Mouse (Mus musculus) thymus, postnatal 10 days (tissue): ENCODE measurements around the gene Pard3b.

Experiments used
- DNase-seq, 2 experiments: peaks; one replicate each; pipeline ENCODE4 v3.0.0; 2021; ENCODE audit warnings: low spot score in 2 of 2

Pard3b gene

GRCm38 (mm10) chr1:62635203-62635602 is 996.6 kb downstream of the Pard3b start:
- no peak for DNase-seq

- no peak for DNase-seq
These were observed 998.5 kb downstream of the Pard3b start for GRCm38 (mm10) chr1:62636906-62637673.

- no peak for DNase-seq
These were observed 1000.4 kb downstream of the Pard3b start for GRCm38 (mm10) chr1:62639012-62639411.

GRCm38 (mm10) chr1:62639440-62639839 is 1000.8 kb downstream of the Pard3b start:
- no peak for DNase-seq

GRCm38 (mm10) chr1:62644631-62645278 is 1006.1 kb downstream of the Pard3b start:
- no peak for DNase-seq

- DNase-seq: no peak
These were observed 1008.2 kb downstream of the Pard3b start for GRCm38 (mm10) chr1:62646812-62647211.

- DNase-seq: no peak
These were observed 1009.5 kb downstream of the Pard3b start for GRCm38 (mm10) chr1:62648116-62648515.

GRCm38 (mm10) chr1:62648591-62648990 is 1010.0 kb downstream of the Pard3b start:
- DNase-seq: no peak

- no peak for DNase-seq
These were observed 1011.9 kb downstream of the Pard3b start for GRCm38 (mm10) chr1:62650491-62650890.

- no peak for DNase-seq
These were observed 1015.8 kb downstream of the Pard3b start for GRCm38 (mm10) chr1:62654436-62654835.

GRCm38 (mm10) chr1:62664960-62665645 is 1026.5 kb downstream of the Pard3b start:
- DNase-seq: no peak

- DNase-seq: no peak
These were observed 1027.4 kb downstream of the Pard3b start for GRCm38 (mm10) chr1:62665771-62666730.

- DNase-seq: no peak
These were observed 1028.2 kb downstream of the Pard3b start for GRCm38 (mm10) chr1:62666780-62667179.

- DNase-seq: no peak
These were observed 1040.2 kb downstream of the Pard3b start for GRCm38 (mm10) chr1:62678611-62679344.

- no peak for DNase-seq
These were observed 1040.8 kb downstream of the Pard3b start for GRCm38 (mm10) chr1:62679466-62679865.

- DNase-seq: no peak
These were observed 1044.1 kb downstream of the Pard3b start for GRCm38 (mm10) chr1:62682456-62683385.

GRCm38 (mm10) chr1:62683498-62683897 is 1044.9 kb downstream of the Pard3b start:
- DNase-seq: no peak

GRCm38 (mm10) chr1:62687511-62687910 is 1048.9 kb downstream of the Pard3b start:
- DNase-seq: no peak

GRCm38 (mm10) chr1:62691175-62691574 is 1052.6 kb downstream of the Pard3b start:
- DNase-seq: no peak
